Mouse (Mus musculus) gonadal fat pad, adult 2 months (tissue): ENCODE data around the gene Noct. TPM values are rescaled to one million over a fixed set of nuclear protein-coding genes. Genes with fewer than 3 reads are reported as not detected.
"Not testable (repeated sequence)": the region's sequence is repeated elsewhere in the genome, so short reads cannot be mapped to it uniquely, and the experiment has no call there.

Source experiments
- DNase-seq: peaks from one replicate; pipeline ENCODE4 v3.0.0-alpha.2; 2012; ENCODE audit warnings: low read depth
- polyA plus RNA-seq: library from polyadenylated mRNA; depleted of rRNA; stranded (reverse); fragments of >200 nt; gene quantifications from 2 replicates; pipeline ENCODE4 v1.2.3, GENCODE M21; 2012; rRNA removed

Gene Noct
- polyA plus RNA-seq, result 14.4 and 18.1 TPM in 2 replicates

DNA sequence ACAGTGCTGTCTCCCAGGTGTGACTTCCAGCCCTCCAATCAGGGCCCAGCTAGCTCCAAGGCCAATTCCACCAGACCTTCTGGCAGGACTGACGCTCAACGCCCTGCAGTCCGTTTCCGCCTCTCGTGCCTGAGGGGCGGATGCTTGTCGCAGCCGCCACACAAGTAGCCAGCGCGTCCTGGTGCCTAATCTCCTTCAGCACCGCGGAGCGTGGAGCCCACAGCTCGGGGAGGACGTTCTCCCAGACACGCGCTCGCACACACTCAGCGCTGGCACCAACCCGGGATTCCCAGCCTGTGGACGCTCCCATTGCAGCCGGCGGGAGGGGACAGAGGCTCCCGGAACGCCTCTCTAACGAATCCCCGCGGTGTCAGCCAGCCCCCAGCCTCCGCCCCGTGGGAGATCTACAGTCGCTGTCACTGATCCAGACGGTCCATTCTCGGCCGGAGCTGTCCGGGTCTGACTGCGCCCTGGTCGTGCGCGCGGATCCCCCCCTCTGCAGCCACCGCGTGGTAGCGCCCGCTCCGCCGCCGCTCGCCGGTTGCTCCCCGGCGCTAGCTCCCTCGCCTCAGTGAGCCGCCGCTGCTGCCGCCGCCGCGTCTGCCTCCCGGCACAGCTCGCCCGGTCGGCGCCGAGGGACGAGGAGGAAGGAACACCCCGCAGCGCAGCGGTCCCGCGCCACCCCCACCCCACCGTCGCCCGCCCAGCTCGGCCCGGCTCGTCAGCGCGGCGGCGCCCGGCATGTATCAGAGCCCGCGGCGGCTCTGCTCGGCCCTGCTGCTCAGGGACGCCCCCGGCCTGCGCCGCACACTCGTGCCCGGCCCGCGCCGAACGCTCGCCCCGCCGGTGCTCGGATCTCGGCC, at the start of gene Noct:
Gene Noct, plus strand, starts transcription at position 85 of the 863 bp plus-strand sequence.
- DNase-seq, result no peak

DNA sequence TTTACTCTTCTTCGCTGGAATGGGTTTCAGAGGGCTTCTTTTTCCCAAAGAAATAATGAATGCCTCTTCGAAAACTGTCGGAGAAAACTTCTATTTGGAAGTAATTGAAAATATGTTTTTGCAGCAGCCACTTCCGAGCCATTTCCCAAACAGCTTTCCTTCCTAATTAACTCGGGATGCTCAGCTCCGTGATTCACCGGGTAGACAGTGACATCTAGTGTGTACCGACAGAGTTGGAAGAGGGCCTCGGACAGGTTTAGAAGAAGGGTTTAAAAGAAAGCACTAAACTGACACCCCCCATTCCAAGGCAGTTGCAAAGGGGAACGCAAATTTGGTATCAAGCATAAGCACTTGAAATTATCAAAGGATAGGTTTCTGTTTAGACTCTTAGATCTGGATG, 46.1 kb upstream of the Noct start:
- no peak for DNase-seq

DNA sequence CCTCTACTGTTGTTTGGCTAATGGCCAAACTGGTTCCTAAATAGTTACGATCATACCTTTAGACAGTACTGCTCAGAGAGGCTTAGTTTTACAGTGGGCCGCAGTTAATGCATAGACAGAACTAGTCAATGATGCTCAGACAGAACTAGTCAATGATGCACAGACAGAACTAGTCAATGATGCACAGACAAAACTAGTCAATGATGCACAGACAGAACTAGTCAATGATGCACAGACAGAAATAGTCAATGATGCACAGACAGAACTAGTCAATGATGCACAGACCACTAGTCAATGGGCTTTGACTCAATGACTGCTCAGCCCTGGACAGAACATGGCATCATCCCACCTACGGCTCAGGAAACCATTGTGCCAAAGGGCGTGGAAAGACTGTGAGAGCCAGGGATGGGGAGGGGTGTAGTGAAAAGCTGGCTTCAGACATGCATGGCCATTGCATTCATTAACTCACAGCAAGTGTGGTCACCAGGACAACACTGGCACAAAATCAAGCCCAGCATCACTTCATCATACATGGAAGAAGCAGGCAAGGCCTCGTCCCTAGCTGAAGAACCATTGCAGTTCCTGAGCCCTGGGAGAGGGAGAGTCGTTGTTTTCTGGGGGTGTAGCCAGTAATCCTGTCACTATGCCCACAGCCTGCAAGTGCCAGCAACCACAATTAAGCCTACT, 44.6 kb upstream of the Noct start:
- no peak for DNase-seq

DNA sequence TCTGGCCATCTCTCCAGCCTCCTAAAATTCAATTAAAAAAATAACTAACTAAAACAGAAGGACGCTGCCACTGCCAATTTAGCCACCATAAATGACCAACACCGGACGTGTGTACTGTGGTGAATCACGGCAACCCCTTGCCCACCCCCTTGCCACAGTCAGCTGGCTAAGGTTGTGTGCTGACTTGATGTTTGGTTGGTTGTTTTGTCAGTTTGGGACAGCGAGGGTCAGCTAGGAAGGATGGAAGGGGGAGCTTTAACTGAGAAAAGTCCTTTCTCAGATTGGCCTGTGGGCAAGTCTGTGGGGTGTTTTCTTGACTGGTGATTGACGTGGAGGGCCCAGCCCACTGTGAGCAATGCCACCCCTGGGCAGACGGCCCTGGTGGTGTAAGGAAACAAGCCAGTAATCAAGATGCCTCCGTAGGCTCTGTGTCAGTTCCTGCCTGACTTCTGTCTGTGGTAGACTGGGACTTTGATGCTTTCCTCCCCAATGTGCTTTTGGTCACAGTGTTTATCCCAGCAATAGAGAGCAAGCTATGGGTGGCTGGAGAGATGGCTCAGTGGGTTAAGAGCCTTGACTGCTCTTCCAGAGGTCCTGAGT, 43.8 kb upstream of the Noct start:
- no peak for DNase-seq

DNA sequence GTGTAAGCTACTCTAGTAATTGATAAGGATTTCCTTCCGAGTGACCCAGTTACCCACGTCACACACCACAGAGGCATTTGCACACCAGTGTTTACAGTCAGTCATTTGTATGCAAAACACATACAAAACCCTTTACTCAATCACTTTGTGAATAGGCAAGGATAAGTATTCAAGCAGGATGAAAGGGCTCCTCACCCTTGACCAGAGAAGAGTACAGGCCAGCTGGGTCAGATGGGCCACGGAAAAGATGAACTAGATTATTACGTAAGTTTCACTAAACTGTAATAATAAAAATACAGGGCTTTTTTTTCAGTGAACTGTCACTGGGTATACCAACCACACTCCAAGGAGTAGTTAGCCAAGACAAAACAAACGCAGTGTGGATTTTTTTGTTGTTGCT, 41.8 kb upstream of the Noct start:
- no peak for DNase-seq

DNA sequence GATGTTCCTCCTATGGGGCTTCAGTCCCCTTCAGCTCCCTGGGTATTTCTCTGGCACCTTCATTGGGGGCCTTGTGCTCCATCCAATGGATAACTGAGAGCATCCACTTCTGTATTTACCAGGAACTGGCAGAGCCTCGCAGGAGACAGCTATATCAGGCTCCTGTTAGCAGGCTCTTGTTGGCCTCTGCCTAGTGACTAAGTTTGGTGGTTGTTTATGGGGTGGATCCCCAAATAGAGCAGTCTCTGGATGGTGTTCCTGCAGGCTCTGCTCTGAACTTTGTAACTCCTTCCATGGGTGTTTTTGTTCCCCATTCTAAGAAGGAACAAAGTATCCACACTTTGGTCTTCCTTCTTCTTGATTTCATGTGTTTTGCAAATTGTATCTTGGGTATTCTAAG, 40.7 kb upstream of the Noct start:
- DNase-seq, result not testable (repeated sequence)

DNA sequence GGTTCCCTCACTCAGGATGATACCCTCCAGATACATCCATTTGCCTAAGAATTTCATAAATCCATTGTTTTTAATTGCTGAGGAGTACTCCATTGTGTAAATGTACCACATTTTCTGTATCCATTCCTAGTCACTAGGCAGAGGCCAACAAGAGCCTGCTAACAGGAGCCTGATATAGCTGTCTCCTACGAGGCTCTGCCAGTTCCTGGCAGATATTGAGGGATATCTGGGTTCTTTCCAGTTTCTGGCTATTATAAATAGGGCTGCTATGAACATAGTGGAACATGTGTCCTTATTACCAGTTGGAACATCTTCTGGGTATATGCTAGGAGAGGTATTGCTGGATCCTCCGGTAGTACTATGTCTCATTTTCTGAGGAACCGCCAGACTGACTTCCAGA, 40.3 kb upstream of the Noct start:
- DNase-seq, result not testable (repeated sequence)

DNA sequence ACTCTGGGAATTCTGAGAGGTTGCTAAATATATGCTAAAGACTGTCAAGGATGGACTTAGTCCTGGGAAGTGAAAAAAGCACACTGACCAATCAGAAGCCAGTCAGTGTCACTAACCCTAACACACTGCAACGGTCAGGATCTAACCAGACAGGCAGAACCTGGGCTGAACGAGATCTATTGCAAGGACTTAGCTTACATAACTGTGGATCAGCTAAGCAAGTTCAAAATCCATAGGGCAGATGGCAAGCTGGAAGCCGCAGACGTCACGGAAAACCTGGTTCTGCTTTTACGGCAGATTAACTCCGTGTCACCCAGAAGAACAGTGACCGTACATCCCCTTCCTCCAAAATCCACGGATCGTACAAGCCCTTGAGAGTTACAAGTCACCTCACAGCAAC, 39.5 kb upstream of the Noct start:
- DNase-seq, result no peak

DNA sequence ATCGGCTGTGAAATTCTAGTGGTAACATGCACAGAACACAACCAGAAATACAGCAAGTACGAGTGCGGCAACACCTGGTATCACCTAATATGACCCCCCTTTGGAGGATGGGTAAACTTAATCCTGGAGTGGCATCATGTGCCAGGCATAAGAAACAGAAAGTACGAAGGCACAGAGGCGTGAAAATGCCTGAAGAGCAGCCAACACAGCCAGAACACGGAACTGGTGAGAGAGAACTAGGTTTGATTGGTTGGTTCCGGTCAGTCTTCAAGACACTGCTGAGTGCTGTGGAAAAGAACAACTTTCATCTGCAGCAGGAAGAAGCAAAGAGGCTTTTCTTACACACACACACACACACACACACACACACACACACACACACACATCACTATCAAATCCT, 38.8 kb upstream of the Noct start:
- no peak for DNase-seq

DNA sequence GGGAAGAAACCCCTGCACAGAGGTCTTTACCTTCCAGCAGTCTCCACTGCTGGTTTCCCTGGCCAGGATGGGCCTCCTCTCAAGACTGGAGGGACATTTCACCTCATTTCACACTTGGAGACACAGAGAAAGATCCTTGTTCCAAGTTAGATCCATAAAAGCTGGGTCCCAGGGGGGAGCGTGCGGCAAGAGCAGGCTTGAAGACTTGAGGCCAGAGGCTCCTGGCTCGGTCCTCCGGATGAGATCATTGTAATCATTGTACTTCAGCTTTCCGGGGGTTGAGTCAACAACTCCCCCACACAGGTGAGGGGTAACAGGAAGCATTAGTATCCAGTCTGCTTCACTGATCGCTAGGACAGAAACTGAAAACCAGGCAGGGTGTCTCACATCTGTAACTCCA, 30.2 kb upstream of the Noct start:
- no peak for DNase-seq

DNA sequence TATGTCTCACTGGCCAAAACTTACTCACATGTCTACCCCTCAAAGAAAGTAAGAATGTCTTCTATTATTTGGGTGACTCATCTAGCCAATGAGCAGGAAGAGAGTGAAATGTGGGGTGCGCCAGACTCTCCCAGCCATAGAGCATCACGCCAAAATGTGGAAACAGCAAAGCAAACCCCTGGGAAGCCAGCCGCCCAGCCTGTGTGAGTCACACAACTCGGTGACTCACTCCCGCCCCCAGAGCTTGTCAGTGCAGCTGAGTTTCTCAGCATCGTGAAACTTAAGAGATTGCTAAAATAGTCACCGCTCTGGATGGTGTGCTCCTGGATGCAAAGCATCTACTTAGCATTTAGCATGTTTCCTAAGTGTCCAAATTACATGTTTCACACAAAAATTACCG, 28.9 kb upstream of the Noct start:
- DNase-seq, result no peak

DNA sequence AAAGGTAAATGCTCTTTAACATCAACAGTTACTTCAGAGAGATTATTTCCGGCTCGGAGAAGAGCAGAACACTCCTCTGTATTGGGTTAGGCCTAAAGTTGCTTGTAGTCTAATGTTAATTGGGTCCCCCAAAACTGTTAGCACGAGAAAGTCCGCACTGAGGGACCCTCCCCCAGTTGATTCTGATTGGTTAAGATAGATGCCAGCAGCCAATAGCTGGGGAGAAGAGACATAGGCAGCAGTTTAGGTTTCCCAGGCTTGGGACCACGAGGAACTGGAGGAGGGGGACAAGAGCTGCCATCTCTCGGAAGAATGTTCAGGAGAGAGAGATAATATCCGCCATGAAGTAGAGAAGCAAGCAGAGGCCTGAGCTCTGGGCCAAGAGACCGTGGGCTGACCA, 28.5 kb upstream of the Noct start:
- DNase-seq, result no peak

DNA sequence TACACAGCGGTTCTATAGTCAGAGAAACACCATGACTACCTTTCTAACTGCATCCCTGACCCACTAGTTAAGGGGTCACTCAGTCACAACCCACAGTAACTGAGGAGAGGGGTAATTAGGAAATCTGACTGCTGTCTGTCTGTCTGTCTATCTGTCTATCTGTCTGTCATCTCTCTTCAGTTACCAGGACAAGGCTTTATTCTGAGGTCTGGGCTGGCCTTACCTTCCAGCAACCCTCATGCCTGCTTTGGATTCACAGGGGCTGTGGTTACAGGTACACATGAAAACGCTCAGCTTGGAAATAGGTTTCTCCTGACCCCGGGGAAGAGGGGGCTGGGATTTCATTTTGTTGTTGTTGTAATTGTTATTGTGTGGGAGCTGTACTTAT, 27.5 kb upstream of the Noct start:
- no peak for DNase-seq

DNA sequence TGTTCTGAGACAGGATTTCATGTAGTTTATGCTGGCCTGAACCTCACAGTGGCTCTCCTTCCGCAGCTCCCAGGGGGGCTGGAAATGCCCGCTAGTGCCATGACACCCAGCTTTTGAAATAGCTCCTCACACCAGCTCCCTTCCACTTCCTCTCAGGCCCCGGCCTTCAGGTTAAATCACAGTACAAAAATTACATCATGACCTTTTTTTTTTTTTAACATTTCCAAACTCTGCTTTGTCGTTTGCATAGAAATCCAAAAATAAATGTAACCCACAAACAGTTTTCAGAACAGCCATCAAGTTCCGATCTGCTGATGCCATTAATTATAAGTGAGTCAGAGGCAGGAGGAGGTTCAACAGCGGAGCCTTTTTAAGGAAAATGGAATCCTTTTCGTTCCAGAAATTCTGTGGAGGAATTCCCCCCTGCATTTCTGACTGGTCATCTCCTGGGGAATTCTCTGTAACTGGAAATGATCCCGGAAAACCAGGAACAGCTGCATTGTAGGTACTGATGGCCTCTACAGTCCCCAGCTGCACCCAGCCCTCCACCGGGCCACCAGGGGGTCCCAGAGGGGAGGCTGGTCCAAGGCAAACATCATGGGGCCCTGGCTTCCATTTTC, 27.0 kb upstream of the Noct start:
- no peak for DNase-seq

DNA sequence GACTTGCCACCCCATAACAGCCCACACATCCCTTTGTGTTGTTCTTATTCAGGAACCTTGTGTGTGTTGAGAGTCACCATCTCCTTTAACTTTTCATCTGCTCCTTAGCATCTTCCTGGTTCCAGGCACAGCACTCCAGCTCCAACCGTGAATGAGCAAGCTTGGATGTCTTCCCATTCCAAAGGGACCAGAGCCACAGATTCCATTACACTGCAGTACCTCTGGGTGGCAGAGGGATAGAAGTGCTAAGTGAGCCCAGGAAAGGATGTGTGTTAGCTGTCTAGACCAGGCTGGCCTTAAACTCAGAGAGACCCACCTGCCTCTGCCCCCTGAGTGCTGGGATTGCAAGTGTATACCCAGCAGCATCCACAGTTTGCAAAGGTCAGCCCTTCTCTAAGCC, 26.0 kb upstream of the Noct start:
- no peak for DNase-seq

DNA sequence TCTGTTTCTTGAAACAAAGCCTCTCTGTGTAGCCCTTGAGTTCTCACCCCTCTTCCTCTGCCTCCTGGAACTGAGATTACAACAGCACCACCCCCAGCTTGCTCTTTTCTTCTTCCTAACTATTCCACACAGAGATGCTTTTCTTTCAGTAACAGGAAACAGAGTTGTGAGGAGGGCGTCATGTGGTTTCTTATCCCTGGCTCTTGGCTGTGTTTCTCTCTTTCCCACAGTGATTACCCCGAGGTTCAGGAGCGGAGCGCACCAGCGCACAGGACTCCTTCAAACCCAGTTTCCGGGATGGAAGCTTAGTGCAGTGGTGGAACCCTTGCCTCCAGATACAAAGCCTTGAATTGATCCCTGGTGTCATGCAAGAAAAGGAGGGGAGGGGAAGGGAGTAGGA, 25.1 kb upstream of the Noct start:
- DNase-seq, result no peak

DNA sequence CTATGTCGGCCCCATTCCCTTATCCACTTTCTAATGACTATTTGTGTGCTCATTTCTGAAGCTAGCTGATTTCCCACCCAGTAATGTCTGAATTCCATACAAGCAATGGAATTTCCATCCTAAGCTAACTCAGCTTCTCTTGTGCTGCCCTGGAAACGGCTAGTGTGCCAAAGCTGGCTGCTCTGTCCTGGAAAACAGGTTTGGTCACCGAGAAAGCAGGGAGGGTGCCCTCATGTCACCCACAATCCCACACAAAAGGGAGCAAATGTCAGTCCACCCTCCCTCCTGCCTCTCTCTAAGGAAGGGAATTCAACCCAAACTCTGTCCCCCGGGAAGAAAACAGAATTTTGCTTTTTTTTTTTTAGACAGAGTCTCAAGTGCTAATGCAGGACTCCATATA, 23.9 kb upstream of the Noct start:
- DNase-seq, result no peak

DNA sequence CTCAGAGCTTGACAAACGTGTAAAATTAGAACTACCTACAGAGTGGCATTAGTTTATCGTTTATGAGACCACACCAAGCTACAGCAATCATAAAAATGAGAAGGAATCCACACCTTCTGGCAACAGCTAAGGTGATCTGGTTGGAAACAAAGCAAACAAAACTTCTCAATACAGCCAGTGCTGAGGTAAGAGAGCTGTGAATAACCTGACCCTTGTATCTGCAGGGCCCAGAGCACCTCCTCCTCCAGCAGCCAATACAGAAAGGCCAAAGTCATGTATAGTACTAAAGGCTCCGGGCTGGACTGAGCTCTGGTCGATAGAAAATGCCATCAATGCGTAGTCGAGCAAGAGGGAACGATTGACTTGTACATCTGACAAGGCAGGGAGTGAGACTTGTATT, 23.4 kb upstream of the Noct start:
- no peak for DNase-seq

DNA sequence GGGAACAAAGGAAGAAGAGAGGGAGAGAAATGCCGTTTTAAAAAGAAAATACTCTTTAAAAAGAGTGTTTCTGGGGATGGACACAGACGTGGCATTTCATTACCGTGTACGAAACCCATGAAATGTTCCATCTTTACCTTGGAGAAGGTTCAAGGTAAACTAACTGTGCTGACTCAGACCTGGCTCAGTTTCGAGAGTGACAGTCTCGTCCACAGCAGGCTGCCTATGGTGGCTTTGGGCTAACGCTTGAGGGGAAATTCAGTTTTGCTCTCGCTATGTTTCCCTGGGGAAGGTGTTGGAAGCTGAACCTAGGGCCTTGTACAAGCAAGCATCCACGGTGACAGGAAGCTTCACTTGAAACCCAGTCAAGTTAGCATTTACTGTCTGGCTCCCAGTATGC, 22.3 kb upstream of the Noct start:
- no peak for DNase-seq

DNA sequence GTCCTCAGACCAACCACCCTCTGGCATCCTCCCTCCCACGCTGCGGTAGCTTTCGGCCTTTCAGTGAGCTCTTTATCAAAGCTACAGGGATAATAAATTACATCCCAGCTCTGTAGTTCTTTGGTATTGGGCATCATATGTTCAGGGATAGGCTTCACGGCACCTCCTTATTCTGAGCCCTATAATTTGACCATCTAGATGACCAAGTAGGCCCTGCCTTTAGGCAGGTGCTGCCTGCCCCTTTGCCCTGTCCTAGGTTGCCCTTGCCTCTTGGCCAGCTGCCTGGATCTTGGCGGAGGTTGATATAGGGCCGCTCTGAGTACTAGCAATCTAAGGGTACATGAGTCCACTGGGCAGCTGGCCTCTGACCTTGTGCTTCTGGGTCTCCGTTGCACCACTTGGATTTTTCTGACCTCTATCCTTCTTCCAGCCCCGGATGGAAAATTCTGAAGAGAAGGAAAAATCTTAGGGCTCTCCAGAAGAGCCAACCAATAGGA, 21.7 kb upstream of the Noct start:
- DNase-seq, result no peak

DNA sequence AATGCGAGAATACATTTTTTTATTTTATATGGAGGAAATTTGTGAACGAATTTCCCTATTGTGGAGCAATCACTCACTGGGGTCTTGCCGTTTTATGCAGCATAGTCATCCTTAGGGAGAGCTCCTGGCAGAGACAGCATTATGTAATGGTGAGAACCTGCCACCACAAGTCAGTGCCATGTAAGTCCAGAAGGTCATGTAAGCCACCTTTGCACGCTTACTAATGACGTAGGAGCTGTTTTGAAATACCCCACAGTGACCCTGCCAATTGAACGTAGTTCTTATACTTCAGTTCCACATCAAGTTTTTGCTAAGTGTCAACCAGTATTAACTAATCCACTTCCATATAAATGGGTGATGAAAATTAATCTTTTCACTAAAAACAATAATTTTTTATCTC, 20.3 kb upstream of the Noct start:
- DNase-seq, result no peak

DNA sequence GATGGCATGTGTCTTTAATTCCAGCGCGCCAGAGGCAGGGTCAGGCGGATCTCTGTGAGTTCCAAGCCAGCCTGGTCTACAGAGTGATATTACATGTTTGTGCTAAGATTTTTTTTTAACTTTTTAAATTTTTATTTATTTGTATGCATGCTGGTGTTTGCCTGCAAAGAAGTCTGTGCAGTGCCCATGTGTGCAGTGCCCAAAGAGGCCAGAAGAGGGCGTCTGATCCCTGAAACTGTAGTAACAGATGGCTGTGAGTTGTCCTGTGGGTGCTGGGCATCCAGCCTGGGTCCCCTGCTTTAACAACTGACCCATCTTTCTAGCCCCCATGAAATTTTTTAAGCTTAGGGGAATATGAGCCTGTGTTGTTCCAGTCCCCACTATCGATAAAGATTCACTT, 19.8 kb upstream of the Noct start:
- DNase-seq, result no peak
